Mouse (Mus musculus) left cerebral cortex, adult 2 months (tissue): ENCODE data around the gene Srrm1. TPM values are rescaled to one million over a fixed set of nuclear protein-coding genes. Genes with fewer than 3 reads are reported as not detected.
A peak's percentile ranks its signal among the peaks of the same experiment; 100 is the strongest.

Experiments used
- DNase-seq, 2 experiments: peaks; one replicate each; pipeline ENCODE4 v3.0.0; 2021 to 2022; ENCODE audit warnings: low spot score in 2 of 2, mixed read lengths in 1 of 2; ENCODE audit errors: extremely low spot score in 1 of 2
- H3K27ac ChIP-seq: fragments of 200-600 bp; 2 replicates; pipeline ENCODE4 v1.8.1; 2022
- H3K4me3 ChIP-seq: fragments of 200-600 bp; 2 replicates; pipeline ENCODE4 v1.8.1; 2022
- CTCF ChIP-seq: fragments of 200-600 bp; IDR thresholded peaks from 2 replicates; pipeline ENCODE4 v1.8.1; 2022; ENCODE audit warnings: antibody characterized with exemption, mild to moderate bottlenecking, moderate library complexity
- intact Hi-C: fragments of 180-260 bp; cut with DNase I; formaldehyde crosslinking; loops from one replicate; pipeline ENCODE4 v1.15.1; 2025
- total RNA-seq, 2 experiments: library from RNA; stranded (reverse); gene quantifications; 2 replicates each; pipeline ENCODE4 v1.2.3; 2021

Gene Srrm1
- total RNA-seq, 2 experiments from 2014 or later: 133 to 139 TPM

DNA sequence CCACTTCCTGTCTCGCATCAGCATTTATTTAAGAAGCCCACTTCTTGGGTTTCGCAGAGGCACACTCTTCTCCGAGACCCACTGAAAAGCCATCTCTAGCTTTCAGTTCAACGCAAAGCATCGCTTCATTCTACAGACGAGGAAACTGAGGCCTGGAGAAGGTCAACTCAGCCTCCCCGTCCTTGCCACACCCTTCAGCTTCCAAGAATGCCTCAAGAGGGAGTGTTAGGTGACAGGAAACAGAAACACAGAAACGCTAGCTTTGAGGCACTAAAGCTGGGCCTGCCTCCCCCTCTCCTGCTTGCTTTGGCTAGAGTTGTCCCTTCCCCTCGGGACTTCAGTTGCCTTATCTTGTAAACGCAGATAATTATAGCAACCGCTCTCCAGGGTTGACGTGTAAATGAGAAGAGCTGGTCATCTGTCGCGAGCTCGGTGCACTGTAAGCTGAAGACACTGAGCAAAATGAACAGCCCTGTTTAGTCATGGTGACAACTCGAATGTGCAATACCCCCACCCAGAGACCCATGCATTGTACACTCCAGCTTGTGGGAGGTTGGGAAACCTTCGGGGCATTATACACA is 39.9 kb downstream of the Srrm1 start:
- peak overlapping the region; percentile 6 for H3K27ac ChIP-seq
- no peak overlapping the region for H3K4me3 ChIP-seq
- intact Hi-C loops: no loop called here
- TF ChIP-seq CTCF: no peak
- DNase-seq: no peak

- H3K27ac ChIP-seq: peak overlapping the region; percentile 6
- intact Hi-C loops: no loop called here
- DNase-seq: no peak
- no peak overlapping the region for H3K4me3 ChIP-seq
- TF ChIP-seq CTCF: no peak
These were observed 40.4 kb downstream of the Srrm1 start for GRCm38 (mm10) chr4:135312706-135313105.

GRCm38 (mm10) chr4:135310371-135310770 is 42.8 kb downstream of the Srrm1 start:
- no peak overlapping the region for H3K27ac ChIP-seq
- DNase-seq: no peak
- intact Hi-C loops: no loop called here
- TF ChIP-seq CTCF: no peak
- no peak overlapping the region for H3K4me3 ChIP-seq

DNA sequence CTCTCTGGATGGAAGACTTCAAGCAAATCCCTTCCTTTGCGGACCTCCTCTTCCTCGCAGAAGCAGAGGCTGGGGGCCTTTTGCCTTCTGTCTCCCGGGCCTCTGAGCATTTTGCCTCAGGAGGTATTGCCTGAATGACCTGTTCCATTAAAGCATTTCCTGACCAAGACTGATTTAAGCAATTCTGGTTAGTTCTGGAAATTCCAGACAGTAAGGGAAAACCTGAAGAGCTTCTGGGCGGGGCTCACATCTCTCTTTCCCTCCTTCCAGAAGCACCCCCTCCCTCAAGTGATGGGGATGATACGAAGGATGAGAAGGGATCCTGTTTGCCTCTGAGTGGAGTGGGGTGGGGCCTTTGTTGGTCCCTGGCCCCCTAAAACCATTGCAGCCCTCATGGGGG is 43.4 kb downstream of the Srrm1 start:
- H3K4me3 ChIP-seq: no peak overlapping the region
- DNase-seq: no peak
- no peak for TF ChIP-seq CTCF
- H3K27ac ChIP-seq: no peak overlapping the region
- intact Hi-C loops: no loop called here

DNA sequence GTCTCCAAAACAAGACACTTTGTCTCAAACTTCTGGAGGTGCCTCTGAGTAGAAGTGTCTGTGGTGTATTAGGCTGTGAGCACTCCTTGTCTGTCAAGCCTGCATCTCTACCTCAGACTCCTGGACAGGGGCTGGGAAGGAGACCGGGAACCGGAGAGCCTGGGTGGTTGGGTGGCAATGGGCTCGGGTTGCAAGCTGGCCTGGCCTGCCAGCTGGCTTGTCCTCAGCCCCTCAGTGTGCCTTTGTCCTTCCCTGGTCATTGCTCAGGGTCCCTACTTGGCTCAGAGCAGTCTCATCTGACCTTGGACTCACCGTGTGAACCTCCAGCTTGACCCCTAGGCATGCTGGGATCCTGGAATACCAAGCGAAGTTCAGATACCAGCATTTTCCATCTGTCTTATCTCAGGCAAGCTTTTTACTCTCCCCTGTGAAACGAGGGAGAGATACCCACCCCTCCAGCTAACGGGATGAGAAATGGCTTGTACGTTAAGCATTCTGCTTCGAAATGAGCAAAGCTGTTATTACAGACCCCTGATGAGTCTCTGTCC is 43.9 kb downstream of the Srrm1 start:
- intact Hi-C loops: no loop called here
- no peak for DNase-seq
- H3K4me3 ChIP-seq: no peak overlapping the region
- no peak for TF ChIP-seq CTCF
- H3K27ac ChIP-seq: no peak overlapping the region

GRCm38 (mm10) chr4:135306971-135307632 is 46.0 kb downstream of the Srrm1 start:
- intact Hi-C loops: no loop called here
- H3K4me3 ChIP-seq: no peak overlapping the region
- H3K27ac ChIP-seq: peak overlapping the region; percentile 66
- no peak for TF ChIP-seq CTCF
- DNase-seq: no peak

DNA sequence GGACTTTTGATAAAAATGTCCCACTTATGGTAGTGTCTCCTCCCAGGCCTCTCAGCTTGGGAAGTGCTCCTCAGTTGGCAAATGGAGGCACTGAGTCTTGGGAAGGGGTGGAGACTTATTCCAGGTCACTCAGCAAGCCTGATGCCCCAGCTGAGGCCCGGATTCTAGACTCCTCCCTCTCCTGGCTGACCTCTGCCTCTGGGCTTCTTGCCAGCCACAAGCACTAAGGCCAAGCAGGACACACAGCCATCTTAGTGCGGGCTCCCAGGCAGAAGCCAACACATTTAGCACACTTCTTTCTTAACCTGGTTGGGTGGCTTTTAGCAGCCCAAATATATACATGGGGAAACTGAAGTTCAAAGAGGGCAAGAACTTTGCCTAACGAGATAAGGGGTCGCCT is 46.6 kb downstream of the Srrm1 start:
- Histone ChIP-seq H3K27ac (peak overlapping the region; percentile 66), H3K4me3 (no peak overlapping the region)
- peak in 1 of 2 experiments; percentile 38 for DNase-seq
- intact Hi-C loops: no loop called here
- TF ChIP-seq CTCF: no peak

- intact Hi-C loops: no loop called here
- H3K27ac ChIP-seq: no peak overlapping the region
- no peak overlapping the region for H3K4me3 ChIP-seq
- DNase-seq: no peak
- TF ChIP-seq CTCF: no peak
These were observed 50.9 kb downstream of the Srrm1 start for GRCm38 (mm10) chr4:135302261-135302660.

DNA sequence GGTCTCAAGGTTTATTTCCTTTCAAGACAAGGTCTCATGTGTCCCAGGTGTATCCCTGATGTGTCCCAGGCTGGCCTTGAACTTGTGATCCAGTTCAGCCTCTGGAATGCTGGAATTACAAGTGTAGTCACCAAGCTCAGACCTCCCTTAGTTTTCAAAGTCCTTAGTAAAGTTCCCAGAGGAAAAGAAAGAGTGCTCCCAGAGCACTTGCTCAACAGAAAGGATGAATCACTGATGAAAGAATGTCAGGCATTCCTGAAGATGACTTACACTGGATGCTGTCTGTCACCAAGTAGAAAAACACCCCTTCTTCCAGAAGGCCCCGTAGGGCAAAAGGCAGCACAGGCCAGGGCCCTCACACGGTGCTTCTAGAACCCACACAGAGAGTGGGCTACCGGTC is 52.0 kb downstream of the Srrm1 start:
- intact Hi-C loops: no loop called here
- H3K27ac ChIP-seq: no peak overlapping the region
- no peak overlapping the region for H3K4me3 ChIP-seq
- TF ChIP-seq CTCF: no peak
- no peak for DNase-seq

GRCm38 (mm10) chr4:135300248-135301041 is 52.7 kb downstream of the Srrm1 start:
- TF ChIP-seq CTCF: no peak
- no peak overlapping the region for H3K4me3 ChIP-seq
- DNase-seq: no peak
- H3K27ac ChIP-seq: no peak overlapping the region
- intact Hi-C loops: no loop called here

GRCm38 (mm10) chr4:135298680-135299079 is 54.4 kb downstream of the Srrm1 start:
- TF ChIP-seq CTCF: no peak

DNA sequence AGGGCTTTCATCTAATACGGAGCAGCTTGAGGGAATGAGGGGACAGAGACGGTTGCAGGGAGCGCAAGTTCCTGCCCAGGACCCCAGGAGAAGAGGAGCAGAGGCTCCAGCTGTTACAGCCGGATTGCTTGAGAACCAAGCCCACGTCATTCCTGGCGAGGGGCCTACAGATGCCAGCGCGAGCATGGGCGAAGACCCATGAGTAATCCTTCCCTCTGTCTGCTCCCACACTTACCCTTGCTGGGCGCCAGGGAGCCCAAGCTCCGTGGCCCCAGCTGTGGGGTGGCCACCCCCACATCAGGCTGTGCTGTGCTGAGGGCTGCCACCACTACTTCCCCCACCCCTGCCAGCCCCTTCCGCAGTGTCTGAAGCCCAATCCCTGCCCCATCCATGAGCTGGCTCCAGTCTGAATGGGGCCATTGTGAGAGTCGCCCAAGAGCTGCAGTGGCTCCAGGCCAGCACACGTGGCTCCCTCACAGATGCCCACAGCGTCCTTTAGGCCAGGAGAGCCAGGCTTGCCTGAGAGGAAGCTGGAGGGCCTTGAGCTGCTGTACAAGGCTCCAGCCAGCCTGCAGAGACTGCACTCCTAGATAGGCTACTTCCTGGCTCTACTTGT is 55.1 kb downstream of the Srrm1 start:
- intact Hi-C loops: no loop called here
- DNase-seq: peak; percentile 37 to 71
- Histone ChIP-seq H3K27ac (peak overlapping the region; percentile 48; the same call in 1 of the 2 replicates), H3K4me3 (peak overlapping the region; percentile 11; the same call in 1 of the 2 replicates)
- TF ChIP-seq CTCF: no peak

More at GRCm38 (mm10) chr4:135298680-135299079, 54.4 kb downstream of the Srrm1 start:
- DNase-seq: no peak
- Histone ChIP-seq H3K4me3 (no peak overlapping the region), H3K27ac (peak overlapping the region; percentile 40; the same call in 1 of the 2 replicates)
- intact Hi-C loops: no loop called here
